Comparison of ENCODE assay signal across 10 mouse cellular contexts in the genomic region with DNA sequence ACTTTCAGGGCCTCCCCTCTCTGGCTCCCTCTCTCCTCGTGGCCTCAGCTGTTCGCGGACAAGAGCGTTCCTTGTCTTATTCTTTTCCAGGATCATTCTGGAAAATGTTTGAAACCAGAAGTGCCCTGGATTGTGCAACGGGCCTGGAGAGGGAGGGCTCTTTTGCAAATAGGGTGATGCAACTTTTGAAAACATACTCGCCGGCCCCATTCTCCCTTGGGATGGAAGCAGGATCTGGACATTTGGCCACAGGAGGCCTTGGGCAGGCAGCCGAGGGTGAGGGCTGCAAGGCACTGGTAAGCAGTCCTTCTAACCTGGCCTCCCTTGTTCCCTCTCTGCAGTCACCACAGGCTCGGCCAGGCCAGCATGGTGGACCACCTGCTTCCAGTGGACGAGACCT. TPM values are rescaled to one million over a fixed set of nuclear protein-coding genes. Genes with fewer than 3 reads are reported as not detected.
DNase-seq lines count a peak whose midpoint lies in the region; ATAC-seq and TF ChIP-seq lines count a peak whose summit lies in the region.
"Had no signal": no experiment of that assay in that cellular context is flagged by ENCODE, and none has a peak within 500 bp of the region (broad histone marks: within the 10 kb centered on the region; RNA-seq: fewer than 3 reads in every experiment).

No protein-coding gene starts in this region.

- H3K27ac ChIP-seq in hindbrain, postnatal 0 days, result no peak overlapping the region; the same call in 1 of the 2 replicates
- no peak overlapping the region for H3K27ac ChIP-seq in hindbrain, embryonic 14.5 days
- H3K27ac ChIP-seq in lung, embryonic 15.5 days, result peak overlapping the region; percentile 29; the same call in 1 of the 2 replicates
- no peak overlapping the region for H3K27ac ChIP-seq in intestine, postnatal 0 days (ENCODE audit: low read depth, low read length)
- H3K27ac ChIP-seq: intestine, embryonic 15.5 days had no signal

- H3K4me2 ChIP-seq in hindbrain, postnatal 0 days (ENCODE audit: low read depth, low read length), result 0 out of 2 replicates have a peak overlapping the region, but pooled peaks have one; percentile 1
- no peak overlapping the region for H3K4me2 ChIP-seq in hindbrain, embryonic 14.5 days (replicated peaks)
- H3K4me2 ChIP-seq in lung, embryonic 15.5 days, result no peak overlapping the region
- no peak overlapping the region for H3K4me2 ChIP-seq in intestine, postnatal 0 days (replicated peaks; ENCODE audit: low read depth)
- H3K4me2 ChIP-seq: intestine, embryonic 15.5 days had no signal

- no peaks in the 10 kb centered on the region for H3K9me3 ChIP-seq in hindbrain, postnatal 0 days (ENCODE audit: low read length)
- no peaks in the 10 kb centered on the region for H3K9me3 ChIP-seq in hindbrain, embryonic 14.5 days (ENCODE audit: control insufficient read depth, low read length)
- no peaks in the 10 kb centered on the region for H3K9me3 ChIP-seq in lung, embryonic 15.5 days
- H3K9me3 ChIP-seq in intestine, postnatal 0 days (ENCODE audit: control insufficient read depth), result no peaks in the 10 kb centered on the region
- H3K9me3 ChIP-seq: intestine, embryonic 15.5 days had no signal

- WGBS in hindbrain, postnatal 0 days, result 65% methylated on average over 10 of the region's 10 CpGs
- WGBS in hindbrain, embryonic 14.5 days, result 81% methylated on average over 10 of the region's 10 CpGs
- WGBS in lung, embryonic 15.5 days, result 65% methylated on average over 10 of the region's 10 CpGs
- 69% methylated on average over 10 of the region's 10 CpGs for WGBS in intestine, postnatal 0 days

- peaks cover 8% of the 10 kb centered on the region for H3K4me1 ChIP-seq in hindbrain, postnatal 0 days (ENCODE audit: insufficient read depth, low read length)
- H3K4me1 ChIP-seq in hindbrain, embryonic 14.5 days (replicated peaks; ENCODE audit: control insufficient read depth, insufficient read depth, low read length), result peaks cover 15% of the 10 kb centered on the region; the same call in 1 of the 2 replicates
- peaks cover 25% of the 10 kb centered on the region for H3K4me1 ChIP-seq in lung, embryonic 15.5 days
- H3K4me1 ChIP-seq in intestine, postnatal 0 days (replicated peaks; ENCODE audit: control insufficient read depth, insufficient read depth, low read length), result no peaks in the 10 kb centered on the region

- no peak overlapping the region for H3K9ac ChIP-seq in hindbrain, postnatal 0 days (replicated peaks; ENCODE audit: low read length)
- H3K9ac ChIP-seq in hindbrain, embryonic 14.5 days, result no peak overlapping the region
- H3K9ac ChIP-seq in lung, embryonic 15.5 days, result no peak overlapping the region
- no peak overlapping the region for H3K9ac ChIP-seq in intestine, postnatal 0 days (ENCODE audit: low read depth, low read length)
- H3K9ac ChIP-seq: intestine, embryonic 15.5 days had no signal

- peaks cover 9% of the 10 kb centered on the region; the same call in 1 of the 2 replicates for H3K36me3 ChIP-seq in hindbrain, postnatal 0 days (ENCODE audit: insufficient read depth, low read length)
- H3K36me3 ChIP-seq in hindbrain, embryonic 14.5 days (replicated peaks; ENCODE audit: control insufficient read depth, insufficient read depth), result no peaks in the 10 kb centered on the region
- peaks cover 2% of the 10 kb centered on the region; the same call in 1 of the 2 replicates for H3K36me3 ChIP-seq in lung, embryonic 15.5 days
- H3K36me3 ChIP-seq in intestine, postnatal 0 days (ENCODE audit: control insufficient read depth, insufficient read depth), result no peaks in the 10 kb centered on the region
- H3K36me3 ChIP-seq: intestine, embryonic 15.5 days had no signal

- no peak for ATAC-seq in hindbrain, postnatal 0 days
- ATAC-seq in hindbrain, embryonic 14.5 days (ENCODE audit: low FRiP score), result no peak
- no peak for ATAC-seq in lung, embryonic 15.5 days (ENCODE audit: borderline replicate concordance, extremely low read depth, low FRiP score, low TSS enrichment)
- ATAC-seq in intestine, postnatal 0 days, result no peak
- ATAC-seq: intestine, embryonic 15.5 days had no signal

- no peak for DNase-seq in hindbrain, postnatal 0 days (ENCODE audit: low spot score)
- DNase-seq in hindbrain, embryonic 14.5 days (ENCODE audit: low spot score), result no peak
- DNase-seq in adipocyte (ENCODE audit: low spot score), result peak; percentile 98
- DNase-seq in heart, adult 8-10 months (ENCODE audit: low spot score), result peak; percentile 77
- DNase-seq in right cerebral cortex, postnatal 14 days, result no peak
- no peak for DNase-seq in left cerebral cortex, adult 18-20 months (ENCODE audit: low spot score in 2 of 2)
- DNase-seq: thymus, adult 2 months had no signal

- H3K4me3 ChIP-seq in hindbrain, postnatal 0 days (ENCODE audit: low read length), result no peak overlapping the region
- no peak overlapping the region for H3K4me3 ChIP-seq in hindbrain, embryonic 14.5 days (replicated peaks; ENCODE audit: low read length)
- no peak overlapping the region for H3K4me3 ChIP-seq in lung, embryonic 15.5 days
- no peak overlapping the region for H3K4me3 ChIP-seq in intestine, postnatal 0 days (ENCODE audit: low read depth, low read length)
- H3K4me3 ChIP-seq: intestine, embryonic 15.5 days had no signal

- no peak for TF ChIP-seq CTCF in hindbrain, postnatal 0 days (IDR thresholded peaks at IDR 0.05; ENCODE audit: low read depth)
- TF ChIP-seq CTCF in intestine, postnatal 0 days (IDR thresholded peaks at IDR 0.05; ENCODE audit: low read depth), result no peak

- H3K27me3 ChIP-seq in hindbrain, postnatal 0 days (ENCODE audit: insufficient read depth, low read length), result no peaks in the 10 kb centered on the region; the same call in 1 of the 2 replicates
- H3K27me3 ChIP-seq in hindbrain, embryonic 14.5 days (ENCODE audit: control insufficient read depth, insufficient read depth, low read length), result peaks cover 20% of the 10 kb centered on the region
- H3K27me3 ChIP-seq in lung, embryonic 15.5 days, result peaks cover 12% of the 10 kb centered on the region
- H3K27me3 ChIP-seq in intestine, postnatal 0 days (replicated peaks; ENCODE audit: control insufficient read depth, insufficient read depth, low read length), result peaks cover 17% of the 10 kb centered on the region

RNA-seq across cellular contexts. Expression of gene Klf15, which starts 3.7 kb away (rescaled TPM):
- 43.2 and 56.4 TPM in 2 replicates for total RNA-seq in hindbrain, postnatal 0 days (2014; rRNA removed)
- 26.6 and 29.6 TPM in 2 replicates for polyA plus RNA-seq in hindbrain, postnatal 0 days (2015; fragmentation: Nextera tagmentation; extraction: Ambion mirVana)
- 15.7 and 16.2 TPM in 2 replicates for polyA plus RNA-seq in hindbrain, embryonic 14.5 days (2014; fragmentation: Nextera tagmentation; extraction: Ambion mirVana)
- total RNA-seq in heart, adult 8-10 months (2022), result 10 to 100 TPM; 55.7 to 79.2 (median 65.3) TPM
- polyA plus RNA-seq in lung, embryonic 15.5 days (2015; fragmentation: Nextera tagmentation; extraction: Ambion mirVana), result 10.9 and 13.5 TPM in 2 replicates
- polyA plus RNA-seq in intestine, postnatal 0 days (2015; fragmentation: Nextera tagmentation; extraction: Ambion mirVana), result 0.51 and 0.86 TPM in 2 replicates
- 10 to 100 TPM; 23.9 to 24.8 TPM for total RNA-seq in left cerebral cortex, adult 18-20 months (2021)

RNA-seq across cellular contexts. Expression of gene Aldh1l1, which starts 20.1 kb away (rescaled TPM):
- total RNA-seq in hindbrain, postnatal 0 days (2014; rRNA removed), result 168 and 214 TPM in 2 replicates
- 131 and 145 TPM in 2 replicates for polyA plus RNA-seq in hindbrain, postnatal 0 days (2015; fragmentation: Nextera tagmentation; extraction: Ambion mirVana)
- polyA plus RNA-seq in hindbrain, embryonic 14.5 days (2014; fragmentation: Nextera tagmentation; extraction: Ambion mirVana), result 47.0 and 53.8 TPM in 2 replicates
- 1 to 10 TPM; 1.8 to 5.1 (median 3.7) TPM for total RNA-seq in heart, adult 8-10 months (2022)
- polyA plus RNA-seq in lung, embryonic 15.5 days (2015; fragmentation: Nextera tagmentation; extraction: Ambion mirVana), result 1.4 and 2.1 TPM in 2 replicates
- 12.1 and 15.6 TPM in 2 replicates for polyA plus RNA-seq in intestine, postnatal 0 days (2015; fragmentation: Nextera tagmentation; extraction: Ambion mirVana)
- total RNA-seq in left cerebral cortex, adult 18-20 months (2021), result 10 to 100 TPM; 46.6 to 54.5 TPM

RNA-seq across cellular contexts. Expression of gene Cfap100, which starts 37.5 kb away (rescaled TPM):
- 4.2 and 29.4 TPM in 2 replicates for total RNA-seq in hindbrain, postnatal 0 days (2014; rRNA removed)
- polyA plus RNA-seq in hindbrain, postnatal 0 days (2015; fragmentation: Nextera tagmentation; extraction: Ambion mirVana), result 8.2 and 9.9 TPM in 2 replicates
- polyA plus RNA-seq in hindbrain, embryonic 14.5 days (2014; fragmentation: Nextera tagmentation; extraction: Ambion mirVana), result 5.6 and 5.7 TPM in 2 replicates
- under 1 TPM in 2 of 4 experiments, not detected in 2; 0.22 to 0.90 TPM for total RNA-seq in heart, adult 8-10 months (2022)
- 0.50 and 0.68 TPM in 2 replicates for polyA plus RNA-seq in lung, embryonic 15.5 days (2015; fragmentation: Nextera tagmentation; extraction: Ambion mirVana)
- polyA plus RNA-seq in intestine, postnatal 0 days (2015; fragmentation: Nextera tagmentation; extraction: Ambion mirVana), result 0.07 TPM in 1 of 2 replicates, not detected in the other
- 1 to 10 TPM; 4.9 to 5.3 TPM for total RNA-seq in left cerebral cortex, adult 18-20 months (2021)

Comparison
In these comparisons a context has a peak if more than half of its experiments do, and no peak if none do; other contexts are left out.
1. DNase-seq: peak in adipocyte (single experiment) and heart, adult 8-10 months (single experiment); none in hindbrain, postnatal 0 days (single experiment), hindbrain, embryonic 14.5 days (single experiment), right cerebral cortex, postnatal 14 days (single experiment) and left cerebral cortex, adult 18-20 months (0 of 2).